Mouse (Mus musculus) retina, postnatal 7 days (tissue): ENCODE measurements around the gene E030030I06Rik.
"Not testable (repeated sequence)": the region's sequence is repeated elsewhere in the genome, so short reads cannot be mapped to it uniquely, and the experiment has no call there.

Experiments
- DNase-seq: peaks from one replicate; pipeline ENCODE4 v3.0.0-alpha.2; 2012; ENCODE audit warnings: low read depth, low spot score

Gene E030030I06Rik

DNA sequence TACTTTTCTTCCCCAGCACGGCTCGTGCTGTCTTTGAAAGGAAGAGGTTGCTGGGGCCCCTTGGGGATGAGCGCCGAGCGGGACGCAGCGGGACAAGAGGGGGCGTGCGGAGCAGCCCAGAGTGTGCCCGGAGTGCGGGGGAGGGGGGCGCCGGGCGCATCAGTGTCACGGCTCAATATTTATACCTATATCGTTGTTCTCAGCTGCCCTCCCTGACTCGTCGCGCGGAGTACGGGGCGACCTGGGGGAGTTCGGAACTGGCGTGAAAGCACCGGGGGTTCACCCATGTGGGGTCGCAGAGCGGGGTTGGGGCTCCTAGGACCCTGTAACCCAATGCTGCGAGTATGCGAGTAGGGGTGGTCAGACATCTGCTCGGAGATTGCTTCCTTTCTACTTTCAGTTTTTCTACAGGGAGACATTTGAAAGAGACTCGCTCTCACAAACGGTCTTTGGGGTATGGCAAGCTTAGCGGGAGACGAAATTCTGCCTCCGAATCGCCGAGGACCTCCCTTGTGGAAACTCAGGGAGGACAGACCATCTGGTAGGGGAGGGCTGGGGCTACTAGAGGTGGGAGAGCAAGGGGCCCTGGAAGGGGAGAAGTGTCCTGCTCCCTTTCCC is at the start of gene E030030I06Rik:
TSS of gene E030030I06Rik (minus strand) at position 198 of the 618 bp plus-strand sequence.
- DNase-seq: no peak

DNA sequence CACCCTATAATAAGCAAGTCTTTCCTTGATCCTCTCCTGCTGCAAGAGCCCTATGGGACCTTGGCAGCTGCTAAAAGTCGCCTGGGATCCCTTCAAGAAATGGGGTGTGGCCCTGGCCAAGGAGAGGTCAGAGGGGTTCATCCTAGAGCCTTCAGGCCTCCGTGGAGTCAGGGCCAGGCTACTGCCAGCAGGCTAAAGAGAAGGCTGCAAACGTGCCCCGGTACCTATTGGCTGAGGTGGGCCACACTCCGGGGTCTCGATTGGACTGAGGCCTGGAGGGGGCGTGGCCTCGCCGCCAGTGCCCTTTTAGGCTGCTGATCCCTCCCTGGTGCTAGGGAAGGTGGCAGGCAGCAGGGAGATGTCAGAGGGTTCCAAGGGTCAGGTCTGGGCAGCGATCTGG is 42.0 kb upstream of the E030030I06Rik start:
- not testable (repeated sequence) for DNase-seq

GRCm38 (mm10) chr10:22176515-22176914 is 27.4 kb upstream of the E030030I06Rik start:
- not testable (repeated sequence) for DNase-seq

- not testable (repeated sequence) for DNase-seq
Measured at GRCm38 (mm10) chr10:22174190-22174487, 25.1 kb upstream of the E030030I06Rik start.

DNA sequence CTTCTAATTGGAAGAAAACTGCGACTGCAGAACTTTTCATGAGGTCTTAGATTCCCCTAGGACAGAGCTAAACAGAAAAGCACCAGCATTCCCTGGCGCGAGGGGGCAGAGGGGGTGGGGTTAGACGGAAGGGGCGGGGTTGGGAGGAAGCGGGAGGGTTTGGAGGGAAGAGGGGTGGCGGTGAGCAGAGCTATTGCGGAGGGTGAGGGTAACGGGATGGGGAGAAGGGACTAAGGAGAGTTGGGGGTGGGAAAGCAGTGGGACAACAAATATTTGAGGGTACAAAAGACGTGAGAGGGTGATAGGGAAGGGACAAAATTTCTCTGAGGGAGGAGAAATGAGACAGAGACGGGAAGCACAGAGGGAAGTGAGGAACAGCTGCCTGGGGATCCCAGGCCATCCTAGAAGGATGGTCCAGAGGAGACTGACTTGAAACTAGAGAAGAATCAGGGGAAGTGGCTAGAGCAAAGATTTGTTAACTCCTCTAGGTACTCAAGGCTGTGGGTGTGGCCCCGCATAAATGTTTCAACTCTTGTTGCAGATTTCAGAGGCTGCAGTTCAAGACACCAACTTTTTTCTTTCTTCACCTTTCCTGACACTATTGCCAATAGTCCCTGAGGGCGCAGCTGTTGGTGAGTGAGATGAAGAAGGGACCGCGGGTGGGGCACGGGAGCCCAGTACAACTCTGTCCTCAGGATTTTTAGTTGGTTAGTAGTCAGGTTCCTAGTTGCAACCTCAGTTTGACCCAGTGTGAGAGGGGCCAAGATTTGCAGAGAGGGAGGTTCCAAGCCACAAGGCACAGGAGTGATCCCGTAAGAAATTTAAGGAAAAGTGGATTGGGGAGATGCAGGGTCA is 24.5 kb upstream of the E030030I06Rik start:
- DNase-seq: not testable (repeated sequence)

DNA sequence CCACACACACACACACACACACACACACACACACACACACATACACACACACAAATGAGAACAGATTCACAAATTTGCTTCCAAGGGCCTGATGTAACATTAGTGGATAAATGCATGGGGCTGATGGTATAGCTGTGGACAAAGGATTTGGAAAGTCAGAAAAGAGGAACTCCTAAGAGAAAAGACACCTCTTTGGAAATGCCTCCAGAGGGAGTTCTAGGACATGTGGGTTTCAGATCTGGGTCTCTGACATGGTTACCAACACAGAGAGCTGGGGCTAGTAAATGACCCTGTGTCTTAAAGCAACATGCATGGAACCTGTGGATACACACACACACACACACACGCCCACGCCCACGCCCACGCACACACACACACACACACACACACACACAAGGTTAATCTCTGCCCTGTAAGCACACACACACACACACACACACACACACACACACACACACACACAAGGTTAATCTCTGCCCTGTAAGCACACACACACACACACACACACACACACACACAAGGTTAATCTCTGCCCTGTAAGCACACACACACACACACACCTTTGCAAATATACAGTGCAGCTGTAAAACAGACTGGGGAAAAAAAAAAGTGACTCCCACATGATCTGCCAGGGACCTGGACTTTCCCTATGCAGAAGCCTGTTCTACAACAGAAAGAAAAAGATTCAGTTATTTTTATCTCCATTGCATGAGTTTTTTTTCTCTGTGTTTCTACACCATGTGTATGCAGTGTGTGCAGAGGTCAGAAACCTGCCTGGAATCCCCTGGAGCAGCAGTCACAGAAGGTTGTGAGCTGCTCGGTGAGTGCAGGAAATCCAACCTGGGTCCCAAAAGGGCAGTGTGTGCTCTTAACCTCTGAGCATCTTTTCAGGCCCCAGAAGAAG is 23.6 kb upstream of the E030030I06Rik start:
- DNase-seq: not testable (repeated sequence)

DNA sequence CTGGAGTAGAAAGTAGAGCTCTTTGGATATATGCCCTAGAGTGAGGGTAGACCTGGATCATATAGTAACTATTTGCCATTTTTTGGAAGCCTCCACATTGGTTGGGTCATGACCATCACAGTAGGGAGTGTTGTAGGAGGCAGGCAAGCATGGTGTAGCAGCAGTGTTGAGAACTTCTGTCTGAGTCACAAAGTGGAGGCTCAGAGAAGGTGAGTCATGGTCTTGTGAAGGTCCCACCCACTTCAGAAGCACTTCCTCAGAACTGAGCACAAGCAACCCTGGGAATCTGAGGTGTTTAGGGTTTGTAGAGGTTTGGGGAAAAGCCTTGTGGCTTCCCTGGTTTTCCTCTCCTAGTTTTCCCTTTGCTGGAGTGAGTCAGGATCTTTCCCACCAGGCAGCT is 20.0 kb upstream of the E030030I06Rik start:
- DNase-seq: not testable (repeated sequence)

GRCm38 (mm10) chr10:22167061-22167460 is 18.0 kb upstream of the E030030I06Rik start:
- not testable (repeated sequence) for DNase-seq

DNA sequence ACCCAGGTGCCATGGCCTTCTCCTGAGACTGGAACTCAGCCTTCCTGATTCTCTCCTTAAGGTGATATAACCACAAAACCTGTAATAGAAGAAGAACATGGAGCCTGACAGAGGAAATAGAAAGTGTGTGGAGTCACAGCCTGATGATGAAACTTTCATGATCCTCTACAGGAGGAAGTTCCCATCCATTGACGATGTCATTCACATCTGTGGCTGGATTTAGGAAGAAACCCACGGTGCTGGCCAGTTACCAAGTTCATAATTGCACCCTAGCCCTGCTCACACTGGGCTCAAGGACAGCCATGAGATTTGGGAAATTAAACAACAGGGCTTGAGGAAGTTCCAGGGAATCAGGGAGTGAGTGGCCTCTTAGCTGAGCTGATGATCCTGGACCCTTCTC is 17.0 kb upstream of the E030030I06Rik start:
- DNase-seq: not testable (repeated sequence)

DNA sequence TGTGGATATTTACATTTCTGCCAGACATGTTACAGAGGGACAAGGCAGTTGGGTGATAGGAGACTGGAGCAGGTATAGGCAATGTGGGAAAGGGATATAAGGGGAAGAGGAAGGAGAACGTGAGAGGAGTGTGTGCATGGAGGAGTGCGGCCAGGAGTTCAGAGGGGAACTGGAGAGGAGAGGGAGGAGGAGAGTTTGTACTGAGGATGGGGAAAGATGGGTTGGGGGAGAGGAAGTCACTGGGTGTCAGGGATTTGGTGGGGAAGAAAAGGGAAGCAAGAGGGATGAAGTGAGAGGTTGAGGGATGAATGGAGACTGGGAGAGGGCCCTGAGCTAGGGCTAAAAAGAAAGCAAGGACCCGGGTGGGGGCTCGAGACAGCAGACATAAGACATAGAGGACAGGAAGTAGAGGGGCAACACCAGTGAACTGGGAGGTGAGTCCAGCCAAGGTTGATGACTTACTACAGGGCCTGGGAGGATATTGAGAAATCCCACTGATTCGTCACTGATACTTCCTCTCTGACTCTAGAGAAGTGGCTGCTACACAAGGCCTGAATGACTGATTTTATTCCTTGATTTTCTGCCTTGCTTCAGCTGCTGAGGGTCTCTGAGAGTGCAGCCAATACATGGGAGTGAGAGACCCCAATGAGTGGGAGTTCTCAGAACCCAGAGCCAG is 16.4 kb upstream of the E030030I06Rik start:
- DNase-seq: not testable (repeated sequence)

DNA sequence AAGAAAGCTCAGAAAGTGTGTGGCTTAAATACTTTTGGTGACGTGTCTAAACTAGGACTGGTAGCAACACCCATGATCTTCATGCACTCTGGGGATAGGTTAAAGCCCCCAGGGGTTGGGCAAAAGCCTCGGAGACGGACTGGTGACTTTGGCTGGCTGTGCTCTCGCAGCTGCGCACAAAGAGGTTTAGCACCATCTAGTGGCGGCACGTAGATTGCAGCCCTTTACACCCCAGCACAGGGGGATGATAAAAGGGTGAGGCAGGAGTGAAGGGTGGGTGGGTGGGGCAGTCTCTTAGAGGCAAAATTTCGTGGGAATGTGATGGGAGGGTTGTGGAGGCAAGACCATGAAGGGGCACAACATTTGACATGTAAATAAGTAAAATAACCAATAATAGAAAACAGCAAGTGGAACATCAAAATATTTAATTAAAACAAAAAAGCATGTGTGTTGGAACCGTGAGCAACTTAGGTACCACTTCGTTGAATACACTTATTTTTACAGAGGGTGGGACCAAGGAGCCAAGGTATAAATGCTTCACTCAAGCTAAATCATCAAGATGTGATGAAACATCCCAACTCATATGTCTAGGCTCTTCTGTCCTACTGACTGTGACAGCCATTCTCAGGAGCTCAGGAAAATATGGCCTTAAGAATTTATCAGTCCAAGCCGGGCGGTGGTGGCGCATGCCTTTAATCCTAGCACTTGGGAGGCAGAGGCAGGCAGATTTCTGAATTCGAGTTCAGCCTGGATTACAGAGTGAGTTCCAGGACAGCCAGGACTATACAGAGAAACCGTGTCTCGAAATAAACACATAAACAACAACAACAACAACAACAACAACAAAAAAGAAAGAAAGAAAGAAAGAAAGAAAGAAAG is 14.9 kb upstream of the E030030I06Rik start:
- DNase-seq: not testable (repeated sequence)

- not testable (repeated sequence) for DNase-seq
Measured at GRCm38 (mm10) chr10:22163279-22163678, 14.2 kb upstream of the E030030I06Rik start.

- no peak for DNase-seq
Measured at GRCm38 (mm10) chr10:22159581-22160140, 10.6 kb upstream of the E030030I06Rik start.

GRCm38 (mm10) chr10:22159131-22159561 is 10.1 kb upstream of the E030030I06Rik start:
- no peak for DNase-seq

DNA sequence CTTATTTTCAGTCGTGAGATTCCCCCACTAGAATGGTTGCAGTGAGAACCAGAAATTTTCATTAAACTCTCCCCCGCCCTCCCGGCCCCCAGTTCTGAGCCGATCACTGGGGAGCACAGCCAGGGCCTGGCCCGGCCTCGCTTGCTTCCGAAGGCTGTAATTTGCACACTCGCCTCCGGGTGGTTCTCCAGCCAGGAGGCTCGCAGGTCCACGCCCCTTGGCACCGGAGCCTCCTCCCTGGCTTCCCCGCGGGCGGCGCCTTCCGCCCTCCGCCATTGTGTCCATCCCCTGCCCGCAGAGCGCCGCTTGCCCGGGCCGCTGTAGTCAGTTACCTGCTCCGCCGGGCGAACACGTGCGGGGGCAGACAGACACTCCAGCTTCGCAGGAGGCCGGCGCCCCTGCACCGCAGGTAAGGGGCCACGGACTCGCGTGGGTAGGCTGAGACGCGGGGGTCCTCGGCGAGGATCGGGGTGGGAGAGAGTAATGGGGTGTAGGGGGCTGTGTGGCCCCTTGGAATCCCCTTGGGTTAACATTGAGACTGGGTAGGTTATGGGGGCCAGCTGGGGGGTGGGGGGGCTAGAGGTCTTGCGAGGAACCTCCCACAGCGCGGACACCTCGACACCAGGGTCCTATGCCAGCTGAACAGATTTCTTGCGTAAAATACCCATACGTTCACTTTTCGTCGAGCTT is 9.4 kb upstream of the E030030I06Rik start, which contains the start of the genes Raet1e and H60b:
TSS of gene Raet1e (plus strand) at position 260 of the 690 bp plus-strand sequence.
TSS of gene H60b (plus strand) at position 277 of the 690 bp plus-strand sequence.
- not testable (repeated sequence) for DNase-seq

DNA sequence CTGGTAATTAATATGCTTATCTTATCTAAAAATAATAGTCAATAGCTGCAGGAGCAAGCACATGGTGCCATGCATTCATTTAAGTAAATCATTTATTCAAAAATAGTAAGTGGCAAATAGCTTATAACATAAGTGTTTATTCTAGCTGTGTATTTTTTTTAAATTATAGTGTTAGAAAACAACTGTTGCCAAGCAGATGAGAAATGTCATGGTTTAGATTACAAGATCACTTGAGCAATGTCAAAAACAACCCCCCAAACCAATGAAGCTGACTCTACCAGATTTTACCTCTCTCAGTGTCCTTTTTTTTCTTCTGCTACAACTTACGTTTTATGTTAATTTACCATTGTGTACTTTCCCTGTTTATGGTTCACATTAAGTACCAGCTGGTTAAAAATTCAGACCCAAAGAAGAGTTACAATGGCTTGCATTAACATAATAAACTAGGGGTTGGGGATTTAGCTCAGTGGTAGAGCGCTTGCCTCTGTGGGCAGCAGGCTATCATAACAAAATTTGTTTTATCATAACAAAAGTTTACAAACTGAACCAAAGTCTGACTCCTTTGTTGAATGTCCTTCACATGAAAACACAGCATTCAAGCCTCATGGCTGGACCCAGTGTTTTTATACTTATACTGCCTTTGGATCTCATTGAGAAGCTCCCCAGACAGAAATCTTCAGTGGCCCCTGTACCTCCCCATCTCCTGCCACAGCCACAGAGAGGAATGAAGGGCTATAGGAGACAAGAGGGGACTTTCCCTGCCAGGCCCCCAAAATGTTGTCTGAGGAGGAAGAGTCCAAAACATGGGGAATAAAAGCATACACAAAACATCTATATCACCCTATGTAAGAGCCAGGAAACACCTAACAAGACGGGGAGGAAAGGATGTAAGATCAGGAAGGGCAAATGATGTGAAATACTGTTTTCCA is 6.1 kb upstream of the E030030I06Rik start:
- DNase-seq: no peak

DNA sequence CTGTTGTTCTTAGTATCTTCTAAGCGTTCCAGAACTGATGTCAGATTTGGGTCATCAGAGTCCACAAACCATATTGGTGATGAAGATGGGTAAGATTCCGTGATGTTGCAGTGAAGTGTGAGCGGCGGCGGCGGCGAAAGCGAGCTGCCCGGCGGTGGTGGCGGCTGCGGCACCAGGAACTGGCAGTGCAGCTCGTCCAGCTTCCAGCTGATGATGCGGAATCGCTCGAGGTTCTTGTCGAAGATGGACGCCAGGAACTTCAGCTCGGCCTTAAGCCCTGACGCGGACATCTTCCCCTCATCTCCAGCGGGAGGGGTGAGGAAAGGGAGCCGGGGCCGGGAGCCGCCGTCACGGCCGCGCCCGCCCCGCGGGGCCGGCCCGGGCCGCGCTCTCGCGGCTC is 5.1 kb upstream of the E030030I06Rik start:
- DNase-seq: not testable (repeated sequence)

GRCm38 (mm10) chr10:22153147-22153690 is 4.1 kb upstream of the E030030I06Rik start:
- DNase-seq: not testable (repeated sequence)
